Mouse (Mus musculus): ENCODE data around the gene Pigk.

GRCm38 (mm10) chr3:152767485-152767884, 53.6 kb downstream of the Pigk start:
- TF ChIP-seq POLR2A (IDR thresholded peaks at IDR 0.05; ENCODE audit: low read depth, low read length) = no peak
- no peak for TF ChIP-seq CTCF (IDR thresholded peaks at IDR 0.05; ENCODE audit: extremely low read depth, insufficient read depth, insufficient read length, insufficient replicate concordance)

Data from spleen, adult 2 months (tissue).